Mouse (Mus musculus) splenic B cell, adult 2 months (primary cell): ENCODE results near the gene 1810043G02Rik.

Experiments
- DNase-seq: peaks from one replicate; pipeline ENCODE4 v3.0.0-alpha.2; 2011; ENCODE audit warnings: low read depth, low spot score
- H3K27me3 ChIP-seq: 2 replicates; pipeline ENCODE4 v1.6.1; 2012; ENCODE audit warnings: mild to moderate bottlenecking, low read length, moderate library complexity, mixed read lengths; ENCODE audit not compliant: control insufficient read depth, poor library complexity, insufficient read depth, severe bottlenecking
- H3K36me3 ChIP-seq: 2 replicates; pipeline ENCODE4 v1.6.1; 2012; ENCODE audit warnings: mild to moderate bottlenecking, low read length, moderate library complexity, mixed read lengths; ENCODE audit not compliant: control insufficient read depth, poor library complexity, insufficient read depth, severe bottlenecking

1810043G02Rik gene

DNA sequence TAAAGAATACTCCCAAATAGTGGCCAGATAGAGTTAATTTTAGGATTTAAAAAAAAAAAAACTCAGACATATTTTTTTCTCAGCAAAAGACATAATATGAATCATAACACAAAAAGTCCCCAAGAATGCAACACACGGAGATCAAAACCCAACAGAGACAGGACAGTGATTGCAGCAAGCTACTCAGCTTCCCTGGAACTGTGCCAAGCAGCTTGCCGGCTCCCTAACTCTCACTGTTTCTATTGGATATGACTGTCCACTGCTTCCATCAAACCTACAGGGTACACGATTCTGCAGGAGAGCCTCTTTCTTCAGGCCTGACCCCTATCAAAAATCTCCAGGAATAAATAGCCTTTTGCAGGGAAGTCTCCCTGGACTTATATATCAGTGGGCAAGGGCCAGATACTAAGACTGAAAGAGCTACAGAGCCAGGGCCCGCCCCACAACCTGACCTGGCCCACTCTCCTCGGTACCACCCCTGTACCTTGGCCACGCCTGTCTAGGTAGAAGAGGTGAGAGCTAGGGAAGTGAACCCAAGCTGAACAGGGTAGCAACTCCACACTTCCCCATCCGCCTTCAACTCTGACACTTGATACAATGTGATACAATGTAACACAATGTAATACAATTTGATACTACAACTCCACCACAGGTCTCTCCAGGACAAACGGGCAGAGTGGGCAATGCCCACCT lies 1.7 kb upstream of the 1810043G02Rik start:
- peak; percentile 44 for DNase-seq
- H3K27me3 ChIP-seq = no peaks in the 10 kb centered on the region
- H3K36me3 ChIP-seq = no peaks in the 10 kb centered on the region; the same call in 1 of the 2 replicates

DNA sequence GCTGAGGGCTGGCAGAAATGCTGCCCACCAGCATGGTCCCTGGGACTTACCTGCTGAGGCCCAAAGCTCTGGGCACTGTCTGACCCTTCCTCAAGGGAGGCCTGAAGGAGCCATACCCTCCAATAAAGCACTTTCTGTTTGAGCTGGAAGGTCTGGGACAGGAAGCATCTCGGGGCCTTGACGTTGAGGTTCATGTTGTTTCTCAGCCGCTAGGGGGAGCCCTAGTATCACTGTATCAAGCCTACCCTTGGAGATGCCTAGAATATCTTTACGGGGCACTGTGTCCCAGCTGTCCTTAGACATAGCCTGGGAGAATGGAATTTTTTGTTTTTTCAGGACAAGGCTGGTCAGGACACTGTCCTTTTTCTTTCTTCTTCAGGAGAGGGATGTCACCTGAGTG lies 6.3 kb downstream of the 1810043G02Rik start:
- Histone ChIP-seq H3K36me3 (peaks cover 5% of the 10 kb centered on the region; the same call in 1 of the 2 replicates), H3K27me3 (no peaks in the 10 kb centered on the region)
- DNase-seq = peak; percentile 90

DNA sequence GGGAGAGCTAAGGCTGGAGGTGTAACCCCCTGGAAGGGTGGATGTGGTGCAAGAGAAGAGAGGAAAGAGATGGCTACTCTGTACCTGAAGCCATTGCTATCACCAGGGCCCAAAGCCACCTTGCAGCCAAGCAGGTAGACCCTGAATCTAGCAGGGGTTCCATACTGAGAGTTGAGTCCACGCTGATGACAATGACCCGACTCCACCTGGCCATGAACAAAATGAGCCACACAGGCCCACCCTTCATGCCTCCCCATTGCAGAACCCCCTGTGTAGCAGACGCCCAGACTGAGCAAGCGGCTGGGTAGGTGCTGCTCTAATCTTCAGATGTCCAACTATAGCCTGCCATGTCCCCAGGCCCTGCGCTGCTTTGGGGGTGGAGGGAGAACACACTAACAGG lies 7.5 kb downstream of the 1810043G02Rik start:
- Histone ChIP-seq H3K27me3 (no peaks in the 10 kb centered on the region), H3K36me3 (peaks cover 5% of the 10 kb centered on the region; the same call in 1 of the 2 replicates)
- no peak for DNase-seq

DNA sequence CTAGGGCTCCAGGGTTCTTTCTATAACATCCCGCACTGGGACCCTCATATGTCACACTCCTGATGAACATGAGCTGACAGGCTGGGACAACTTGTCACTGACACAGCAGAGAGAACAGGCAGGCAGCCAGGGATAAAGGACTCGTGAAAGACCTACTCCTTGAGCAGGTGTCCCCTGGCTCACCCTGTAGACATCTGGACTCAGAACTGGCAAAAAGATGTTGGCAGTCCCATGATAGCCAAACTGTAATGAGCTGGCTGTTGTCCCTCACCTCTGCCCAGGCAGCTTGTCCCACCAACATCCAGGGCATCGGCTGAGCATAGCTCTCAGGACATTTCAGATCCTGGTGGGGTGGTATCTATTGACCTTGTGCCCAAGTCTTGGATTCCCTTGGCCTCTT lies 17.3 kb downstream of the 1810043G02Rik start:
- Histone ChIP-seq H3K36me3 (peaks cover 11% of the 10 kb centered on the region), H3K27me3 (no peaks in the 10 kb centered on the region)
- no peak for DNase-seq

DNA sequence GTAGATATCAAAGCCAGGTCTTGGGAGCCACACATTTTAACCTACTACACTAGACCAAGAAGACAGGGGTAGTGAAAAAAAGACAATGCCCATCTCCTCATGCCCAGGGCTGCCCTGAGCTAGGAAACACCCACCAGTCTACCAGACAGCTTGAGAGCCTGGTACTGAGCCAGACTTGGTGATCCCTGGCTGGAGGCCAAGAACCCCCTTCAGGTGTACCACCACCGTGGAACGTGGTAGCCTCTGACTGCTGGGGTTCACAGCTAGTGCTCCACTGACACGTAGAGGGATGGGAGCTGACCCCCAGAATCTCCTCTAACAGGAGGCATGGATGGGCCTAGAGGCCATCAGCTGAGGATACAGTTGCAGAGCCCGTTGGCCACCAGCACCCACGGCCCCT lies 21.9 kb downstream of the 1810043G02Rik start:
- no peak for DNase-seq
- H3K36me3 ChIP-seq = peaks cover 6% of the 10 kb centered on the region
- H3K27me3 ChIP-seq = no peaks in the 10 kb centered on the region

DNA sequence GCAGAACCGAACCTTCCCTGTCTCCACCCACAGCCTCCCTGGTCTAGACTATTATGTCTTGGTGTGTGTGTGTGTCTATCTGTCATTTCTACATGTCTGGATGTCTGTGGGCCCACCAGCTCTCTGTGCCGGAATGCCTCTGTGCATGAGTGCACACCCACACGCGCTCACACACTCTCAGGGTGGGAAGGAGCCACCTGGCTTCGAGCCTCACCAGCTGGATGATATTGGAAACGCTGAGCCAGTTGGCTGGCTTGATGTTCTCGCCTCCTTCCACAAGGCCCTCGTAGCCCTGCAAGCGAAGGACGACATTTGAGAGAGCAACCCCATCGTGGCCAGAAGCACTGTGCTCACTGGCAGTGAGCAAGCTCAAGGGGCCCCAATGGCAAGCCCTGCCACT lies 23.5 kb downstream of the 1810043G02Rik start:
- DNase-seq = no peak
- no peaks in the 10 kb centered on the region for H3K27me3 ChIP-seq
- H3K36me3 ChIP-seq = peaks cover 5% of the 10 kb centered on the region

DNA sequence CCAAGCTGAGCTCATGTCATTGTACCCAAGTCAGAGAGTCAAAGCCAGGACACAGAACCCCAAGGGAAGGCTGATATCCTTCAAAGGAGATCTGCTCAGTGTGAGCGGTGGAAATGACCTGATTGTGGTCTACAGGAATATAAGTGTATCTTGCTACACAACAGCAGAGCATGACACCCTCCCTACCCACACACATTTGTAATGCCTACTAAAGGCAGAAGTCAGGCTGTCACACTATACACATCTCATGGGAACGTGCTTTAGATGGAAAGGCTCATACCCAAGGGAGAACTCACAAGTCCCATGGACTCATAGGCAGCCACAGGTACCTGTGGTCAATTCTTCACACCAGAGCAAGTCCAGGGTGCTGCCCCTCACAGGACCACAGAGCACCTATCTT lies 24.0 kb downstream of the 1810043G02Rik start:
- no peak for DNase-seq
- Histone ChIP-seq H3K36me3 (peaks cover 5% of the 10 kb centered on the region; the same call in 1 of the 2 replicates), H3K27me3 (no peaks in the 10 kb centered on the region)

DNA sequence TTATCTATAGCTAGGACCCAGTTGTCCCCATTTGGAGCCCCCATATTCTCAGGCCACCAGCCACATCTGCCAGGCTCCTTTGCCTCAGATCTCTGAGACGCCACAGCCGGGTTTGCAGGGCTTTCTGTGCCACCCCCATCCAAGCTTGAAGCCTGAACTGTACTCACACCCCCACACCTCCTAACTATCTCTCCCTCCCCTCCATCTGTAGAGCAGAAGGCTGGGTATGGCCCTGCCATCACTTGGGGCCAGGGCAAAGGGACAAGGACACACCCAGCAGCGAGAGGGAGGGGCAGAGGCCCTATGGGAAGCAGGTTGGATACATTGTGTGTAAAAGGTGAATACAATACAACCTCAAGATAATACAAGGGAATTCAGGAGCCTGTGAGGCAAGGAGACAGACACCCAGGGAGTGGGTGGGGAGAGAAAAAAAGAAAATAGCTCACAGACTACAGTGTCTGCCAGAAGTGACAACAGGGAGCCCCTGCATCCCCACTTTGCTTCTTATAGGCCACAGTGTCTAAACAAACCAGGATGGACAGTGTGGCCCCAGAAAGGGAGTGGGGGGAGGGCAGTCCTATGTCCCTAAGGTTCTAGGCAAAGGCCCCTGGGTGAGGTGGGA lies 26.3 kb downstream of the 1810043G02Rik start:
- no peak for DNase-seq
- Histone ChIP-seq H3K27me3 (no peaks in the 10 kb centered on the region), H3K36me3 (peaks cover 3% of the 10 kb centered on the region; the same call in 1 of the 2 replicates)

DNA sequence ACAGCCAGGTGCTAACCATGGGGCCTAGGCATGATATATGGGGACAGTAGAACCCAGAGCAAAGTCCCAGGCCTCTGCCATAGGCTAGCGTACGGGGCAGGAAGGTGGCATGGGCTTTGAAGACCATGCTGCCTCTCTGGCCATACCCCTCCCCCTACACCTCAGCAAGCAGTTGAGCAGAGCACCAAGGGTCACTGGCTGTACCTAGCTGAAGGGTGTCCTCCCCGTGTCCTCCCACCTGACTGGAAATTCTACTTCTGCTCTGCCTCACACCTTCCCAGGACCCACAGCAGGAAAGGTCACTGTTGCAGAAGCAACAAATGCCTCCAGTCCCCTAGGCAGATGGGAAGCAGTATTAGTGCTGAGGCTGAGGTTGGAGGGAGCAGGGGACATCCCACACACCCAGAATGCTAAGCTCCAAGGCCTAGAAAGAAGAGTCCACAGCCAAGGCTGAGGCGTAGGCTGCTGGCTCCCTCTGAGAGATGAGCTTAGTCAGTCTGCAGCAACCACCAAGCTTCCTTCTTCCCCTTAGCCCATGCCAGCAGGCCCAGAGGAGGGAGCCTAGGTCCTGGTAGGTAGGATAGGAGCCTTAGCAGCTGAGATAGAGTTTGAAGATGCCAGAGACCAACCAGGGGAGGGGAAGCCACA lies 27.6 kb downstream of the 1810043G02Rik start:
- H3K27me3 ChIP-seq = no peaks in the 10 kb centered on the region
- no peaks in the 10 kb centered on the region; the same call in 1 of the 2 replicates for H3K36me3 ChIP-seq
- no peak for DNase-seq

DNA sequence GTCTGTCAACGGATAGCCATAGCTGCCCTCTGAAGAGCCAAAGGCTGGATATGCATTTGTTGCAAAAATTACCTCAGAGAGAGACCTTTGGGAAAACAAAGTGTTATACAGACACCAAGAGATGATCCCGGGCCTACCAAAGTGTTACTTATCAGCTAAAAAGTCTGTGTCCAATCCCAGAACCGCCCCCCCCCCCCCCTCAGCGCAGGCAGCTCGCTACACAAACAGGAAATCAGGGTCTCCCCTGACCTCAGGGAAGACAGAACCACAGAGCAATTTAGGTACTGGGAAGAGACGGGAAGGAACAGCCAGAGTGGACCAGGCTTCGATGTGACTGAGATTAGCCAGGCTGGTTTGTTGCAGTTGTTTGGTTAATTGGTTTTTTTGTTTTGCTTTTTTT lies 28.9 kb downstream of the 1810043G02Rik start:
- DNase-seq = no peak
- Histone ChIP-seq H3K36me3 (no peaks in the 10 kb centered on the region; the same call in 1 of the 2 replicates), H3K27me3 (no peaks in the 10 kb centered on the region)

DNA sequence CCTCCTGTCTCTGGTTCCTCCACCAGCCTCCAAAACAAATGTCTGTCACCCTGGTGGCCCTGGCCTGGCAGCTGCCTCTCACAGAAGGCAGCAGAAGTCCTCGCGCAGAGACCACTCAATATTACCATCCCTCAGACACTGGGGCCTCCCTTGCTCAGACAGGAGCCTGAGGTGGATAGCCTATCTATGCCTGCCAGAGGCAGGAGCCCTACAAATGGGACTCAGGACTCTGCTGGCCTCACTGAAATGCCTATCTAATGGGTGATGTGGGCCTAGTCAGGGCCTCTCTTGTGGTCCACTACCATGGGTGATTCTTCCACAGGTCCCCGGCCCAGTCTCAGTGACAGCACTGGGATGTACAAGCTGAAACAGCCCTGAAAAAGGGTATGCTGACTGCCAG lies 29.8 kb downstream of the 1810043G02Rik start:
- Histone ChIP-seq H3K36me3 (no peaks in the 10 kb centered on the region; the same call in 1 of the 2 replicates), H3K27me3 (no peaks in the 10 kb centered on the region)
- no peak for DNase-seq

DNA sequence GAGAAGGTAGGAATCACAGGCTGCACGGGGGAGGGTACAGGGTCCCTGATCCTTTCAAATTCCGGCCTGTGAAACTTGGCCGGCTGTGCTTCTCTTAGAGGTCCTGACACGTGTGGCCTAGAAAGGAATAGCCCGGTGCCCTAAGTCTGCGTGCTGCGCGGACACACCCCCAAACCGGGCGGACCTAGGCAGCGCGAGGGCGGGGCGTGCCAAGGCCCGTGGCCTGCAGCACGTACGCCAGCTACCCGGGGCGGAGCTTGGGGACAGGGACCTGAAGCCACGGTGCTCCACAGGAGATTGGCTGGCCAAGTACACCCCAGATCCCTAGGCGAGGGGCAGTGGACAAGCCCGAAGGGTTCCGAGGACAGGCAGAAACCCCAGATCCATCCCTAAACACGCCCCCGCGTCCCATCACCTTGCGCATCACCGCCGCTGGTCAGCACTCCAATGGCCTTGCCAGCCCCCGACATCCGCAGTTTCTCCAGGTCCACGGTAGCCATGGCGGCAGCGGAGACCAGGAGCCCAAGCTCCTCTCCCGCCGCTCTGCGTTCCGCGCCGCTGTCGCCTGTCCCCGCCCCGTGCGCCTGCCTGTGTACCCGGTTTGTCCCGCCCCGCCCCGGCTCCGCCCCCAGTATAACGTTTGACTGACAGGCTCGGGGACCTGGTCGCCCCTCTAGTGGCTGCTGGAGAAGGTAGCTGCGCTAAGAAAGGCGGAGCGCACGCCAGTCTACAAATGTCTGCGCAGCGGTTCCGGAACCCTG lies 31.0 kb downstream of the 1810043G02Rik start:
- Histone ChIP-seq H3K27me3 (no peaks in the 10 kb centered on the region), H3K36me3 (no peaks in the 10 kb centered on the region; the same call in 1 of the 2 replicates)
- DNase-seq = peak; percentile 97

DNA sequence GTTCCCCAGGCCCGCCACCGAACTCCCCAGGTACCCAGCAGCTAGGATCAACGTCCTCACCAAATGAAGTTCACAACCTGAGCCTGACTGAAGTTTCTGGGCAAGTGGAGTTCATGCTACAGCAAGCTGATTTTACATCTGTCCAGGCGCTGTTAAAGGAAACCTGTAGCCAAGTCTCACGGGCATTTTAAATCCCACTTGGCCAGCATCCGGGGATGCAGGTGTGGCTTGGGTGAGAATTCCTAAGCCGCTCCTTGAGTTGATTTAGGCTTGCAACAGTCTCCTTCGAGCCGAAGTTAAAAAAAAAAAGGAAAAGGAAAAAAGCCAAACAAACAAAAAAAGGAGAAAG lies 31.6 kb downstream of the 1810043G02Rik start, which contains the start of gene Pfkl:
TSS of gene Pfkl (minus strand) at position 139 of the 349 bp plus-strand sequence.
- no peaks in the 10 kb centered on the region for H3K27me3 ChIP-seq
- no peak for DNase-seq
- no peaks in the 10 kb centered on the region for H3K36me3 ChIP-seq

DNA sequence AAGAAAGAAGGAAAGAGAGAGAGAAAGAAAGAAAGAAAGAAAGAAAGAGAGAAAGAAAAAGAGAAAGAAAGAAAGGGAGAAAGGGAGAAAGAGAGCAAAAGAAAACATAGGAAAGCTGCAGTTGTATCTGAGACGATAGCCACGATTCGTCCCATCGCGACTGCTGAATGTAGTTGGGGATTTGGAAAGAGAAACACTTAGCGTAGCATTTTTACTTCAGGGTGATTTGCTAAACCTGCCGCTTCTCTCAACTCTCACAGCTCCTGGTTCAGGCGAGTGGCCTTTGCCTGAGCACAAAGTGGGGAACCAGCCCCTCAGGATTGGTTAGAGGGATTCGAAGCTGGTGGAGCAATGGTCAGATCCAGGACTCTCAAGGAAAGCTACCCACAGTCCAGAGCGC lies 32.0 kb downstream of the 1810043G02Rik start:
- no peaks in the 10 kb centered on the region for H3K36me3 ChIP-seq
- DNase-seq = no peak
- H3K27me3 ChIP-seq = no peaks in the 10 kb centered on the region
